Comparison of ENCODE assay signal across 13 mouse cellular contexts in genomic region chr4:124893769-124894168, GRCm38 (mm10). TPM values are rescaled to one million over a fixed set of nuclear protein-coding genes. Genes with fewer than 3 reads are reported as not detected.
DNase-seq lines count a peak whose midpoint lies in the region; ATAC-seq and TF ChIP-seq lines count a peak whose summit lies in the region.
"Had no signal": no experiment of that assay in that cellular context is flagged by ENCODE, and none has a peak within 500 bp of the region (broad histone marks: within the 10 kb centered on the region; RNA-seq: fewer than 3 reads in every experiment).

No protein-coding gene starts in this region.

- WGBS in forebrain, embryonic 11.5 days, result 30% methylated on average over 6 of the region's 6 CpGs
- WGBS in forebrain, embryonic 16.5 days, result 26% methylated on average over 6 of the region's 6 CpGs
- WGBS in hindbrain, embryonic 16.5 days, result 26% methylated on average over 6 of the region's 6 CpGs
- WGBS in neural tube, embryonic 14.5 days, result 27% methylated on average over 6 of the region's 6 CpGs

- ATAC-seq in forebrain, embryonic 11.5 days (replicated peaks; ENCODE audit: low FRiP score), result no peak
- no peak for ATAC-seq in forebrain, embryonic 16.5 days
- ATAC-seq in hindbrain, embryonic 16.5 days, result peak; percentile 5; the same call in 1 of the 2 replicates
- ATAC-seq in neural tube, embryonic 14.5 days (ENCODE audit: low read depth), result 0 out of 2 replicates have a peak, but pooled peaks have one; percentile 29
- no peak for ATAC-seq in erythroblast, adult 5-6 weeks (replicated peaks; ENCODE audit: low FRiP score, poor library complexity, severe bottlenecking)

- H3K36me3 ChIP-seq in forebrain, embryonic 11.5 days (ENCODE audit: control insufficient read depth, insufficient read depth, low read length), result no peaks in the 10 kb centered on the region
- H3K36me3 ChIP-seq in forebrain, embryonic 16.5 days (ENCODE audit: control insufficient read depth, insufficient read depth), result no peaks in the 10 kb centered on the region
- no peaks in the 10 kb centered on the region for H3K36me3 ChIP-seq in hindbrain, embryonic 16.5 days (ENCODE audit: control insufficient read depth, insufficient read depth, low read length)
- no peaks in the 10 kb centered on the region for H3K36me3 ChIP-seq in neural tube, embryonic 14.5 days (ENCODE audit: control insufficient read depth, insufficient read depth, low read length)

- DNase-seq in forebrain, embryonic 11.5 days (ENCODE audit: low spot score), result peak; percentile 48
- no peak for DNase-seq in kidney, postnatal 25 days
- DNase-seq: heart, adult 11 months had no signal

- H3K9ac ChIP-seq in forebrain, embryonic 11.5 days (ENCODE audit: low read length), result no peak overlapping the region
- H3K9ac ChIP-seq in forebrain, embryonic 16.5 days (replicated peaks; ENCODE audit: low read depth, low read length), result no peak overlapping the region
- peak overlapping the region; percentile 73 for H3K9ac ChIP-seq in hindbrain, embryonic 16.5 days (ENCODE audit: low read depth, low read length)
- H3K9ac ChIP-seq in neural tube, embryonic 14.5 days (replicated peaks; ENCODE audit: low read depth, low read length), result 0 out of 2 replicates have a peak overlapping the region, but pooled peaks have one; percentile 60

- no peaks in the 10 kb centered on the region for H3K9me3 ChIP-seq in forebrain, embryonic 11.5 days (ENCODE audit: control insufficient read depth, low read length)
- H3K9me3 ChIP-seq in forebrain, embryonic 16.5 days (ENCODE audit: control insufficient read depth, low read length), result no peaks in the 10 kb centered on the region
- no peaks in the 10 kb centered on the region for H3K9me3 ChIP-seq in hindbrain, embryonic 16.5 days (ENCODE audit: control insufficient read depth, low read length)
- H3K9me3 ChIP-seq in neural tube, embryonic 14.5 days (ENCODE audit: control insufficient read depth, low read length), result no peaks in the 10 kb centered on the region

- no peak overlapping the region for H3K4me3 ChIP-seq in forebrain, embryonic 11.5 days (ENCODE audit: low read depth, low read length)
- no peak overlapping the region for H3K4me3 ChIP-seq in forebrain, embryonic 16.5 days (replicated peaks; ENCODE audit: low read length)
- H3K4me3 ChIP-seq in cortical plate, adult 2 months (ENCODE audit: insufficient read depth, low read length), result peak overlapping the region; percentile 46
- peak overlapping the region; percentile 52 for H3K4me3 ChIP-seq in hindbrain, embryonic 16.5 days (ENCODE audit: low read length)
- no peak overlapping the region for H3K4me3 ChIP-seq in neural tube, embryonic 14.5 days (ENCODE audit: low read depth, low read length)

- H3K27me3 ChIP-seq in forebrain, embryonic 11.5 days (ENCODE audit: control insufficient read depth, insufficient read depth, low read length), result peaks cover 34% of the 10 kb centered on the region
- H3K27me3 ChIP-seq in forebrain, embryonic 16.5 days (replicated peaks; ENCODE audit: control insufficient read depth, insufficient read depth, low read length), result peaks cover 35% of the 10 kb centered on the region
- peaks cover 13% of the 10 kb centered on the region for H3K27me3 ChIP-seq in hindbrain, embryonic 16.5 days (replicated peaks; ENCODE audit: control insufficient read depth, insufficient read depth, low read length)
- H3K27me3 ChIP-seq in neural tube, embryonic 14.5 days (ENCODE audit: control insufficient read depth, insufficient read depth, low read length), result 0 out of 2 replicates have a peak, but pooled peaks cover 2% of the 10 kb centered on the region

- H3K27ac ChIP-seq in forebrain, embryonic 11.5 days (ENCODE audit: low read depth, low read length), result no peak overlapping the region
- H3K27ac ChIP-seq in forebrain, embryonic 16.5 days (ENCODE audit: low read length), result no peak overlapping the region
- H3K27ac ChIP-seq in cortical plate, adult 2 months (ENCODE audit: insufficient read depth, low read length), result peak overlapping the region; percentile 55
- H3K27ac ChIP-seq in hindbrain, embryonic 16.5 days (ENCODE audit: low read depth, low read length), result no peak overlapping the region
- H3K27ac ChIP-seq in neural tube, embryonic 14.5 days (ENCODE audit: low read depth, low read length), result no peak overlapping the region

- TF ChIP-seq CTCF in cortical plate, adult 2 months (IDR thresholded peaks at IDR 0.05; ENCODE audit: extremely low read depth, insufficient read depth, low read length), result no peak

- H3K4me2 ChIP-seq in forebrain, embryonic 11.5 days (ENCODE audit: low read depth, low read length, severe bottlenecking), result no peak overlapping the region
- no peak overlapping the region for H3K4me2 ChIP-seq in forebrain, embryonic 16.5 days (ENCODE audit: low read length)
- peak overlapping the region; percentile 85 for H3K4me2 ChIP-seq in hindbrain, embryonic 16.5 days (ENCODE audit: low read length)
- H3K4me2 ChIP-seq in neural tube, embryonic 14.5 days (ENCODE audit: low read depth, low read length), result peak overlapping the region; percentile 59; the same call in 1 of the 2 replicates

- peaks cover 10% of the 10 kb centered on the region for H3K4me1 ChIP-seq in forebrain, embryonic 11.5 days (replicated peaks; ENCODE audit: control insufficient read depth, insufficient read depth, low read length)
- H3K4me1 ChIP-seq in forebrain, embryonic 16.5 days (replicated peaks; ENCODE audit: control insufficient read depth, insufficient read depth, low read length), result peaks cover 10% of the 10 kb centered on the region
- peaks cover 9% of the 10 kb centered on the region for H3K4me1 ChIP-seq in cortical plate, adult 2 months (ENCODE audit: control insufficient read depth, insufficient read depth, low read length)
- peaks cover 9% of the 10 kb centered on the region for H3K4me1 ChIP-seq in hindbrain, embryonic 16.5 days (ENCODE audit: control insufficient read depth, insufficient read depth, low read depth, low read length)
- H3K4me1 ChIP-seq in neural tube, embryonic 14.5 days (ENCODE audit: control insufficient read depth, insufficient read depth, low read length), result no peaks in the 10 kb centered on the region; the same call in 1 of the 2 replicates

- TF ChIP-seq POLR2A in cortical plate, adult 2 months (IDR thresholded peaks at IDR 0.05; ENCODE audit: extremely low read depth, insufficient read depth, low read length), result no peak

RNA-seq across cellular contexts. Expression of gene Epha10, which starts 13.1 kb away (rescaled TPM):
- 1.5 and 1.6 TPM in 2 replicates for polyA plus RNA-seq in forebrain, embryonic 11.5 days (2014; fragmentation: Nextera tagmentation; extraction: Ambion mirVana)
- polyA plus RNA-seq in forebrain, embryonic 16.5 days (2015; fragmentation: Nextera tagmentation; extraction: Ambion mirVana), result 1.2 and 2.7 TPM in 2 replicates
- polyA plus RNA-seq in cortical plate, adult 2 months (2012; rRNA removed), result 56.6 and 58.0 TPM in 2 replicates
- 10.9 and 12.3 TPM in 2 replicates for polyA plus RNA-seq in hindbrain, embryonic 16.5 days (2015; fragmentation: Nextera tagmentation; extraction: Ambion mirVana)
- polyA plus RNA-seq in neural tube, embryonic 14.5 days (2014; fragmentation: Nextera tagmentation; extraction: Ambion mirVana), result 7.4 and 9.3 TPM in 2 replicates
- not detected in 2 replicates for total RNA-seq in erythroblast, adult 5-6 weeks (2015; ENCODE audit: low replicate concordance)
- not detected in 2 replicates for total RNA-seq in erythroblast, adult 5-6 weeks (2017; ENCODE audit: low replicate concordance)
- total RNA-seq: liver, adult 2 months; megakaryocyte-erythroid progenitor cell, adult 5-6 weeks had no signal
- polyA plus RNA-seq: heart, postnatal 0 days; liver, adult 2 months; lung, embryonic 16.5 days; thymus, postnatal 0 days had no signal

RNA-seq across cellular contexts. Expression of gene Maneal, which starts 31.8 kb away (rescaled TPM):
- polyA plus RNA-seq in forebrain, embryonic 11.5 days (2014; fragmentation: Nextera tagmentation; extraction: Ambion mirVana), result 7.3 and 10.3 TPM in 2 replicates
- 8.3 and 11.0 TPM in 2 replicates for polyA plus RNA-seq in forebrain, embryonic 16.5 days (2015; fragmentation: Nextera tagmentation; extraction: Ambion mirVana)
- polyA plus RNA-seq in cortical plate, adult 2 months (2012; rRNA removed), result 52.7 and 53.7 TPM in 2 replicates
- 10.5 and 10.6 TPM in 2 replicates for polyA plus RNA-seq in hindbrain, embryonic 16.5 days (2015; fragmentation: Nextera tagmentation; extraction: Ambion mirVana)
- polyA plus RNA-seq in neural tube, embryonic 14.5 days (2014; fragmentation: Nextera tagmentation; extraction: Ambion mirVana), result 16.5 and 19.0 TPM in 2 replicates
- total RNA-seq in erythroblast, adult 5-6 weeks (2015; ENCODE audit: low replicate concordance), result not detected in 2 replicates
- not detected in 2 replicates for total RNA-seq in erythroblast, adult 5-6 weeks (2017; ENCODE audit: low replicate concordance)
- total RNA-seq: megakaryocyte-erythroid progenitor cell, adult 5-6 weeks had no signal
- polyA plus RNA-seq: liver, adult 2 months had no signal

RNA-seq across cellular contexts. Expression of gene 1110065P20Rik, which starts 42.8 kb away (rescaled TPM):
- 49.5 and 51.7 TPM in 2 replicates for polyA plus RNA-seq in forebrain, embryonic 11.5 days (2014; fragmentation: Nextera tagmentation; extraction: Ambion mirVana)
- 65.1 and 75.2 TPM in 2 replicates for polyA plus RNA-seq in forebrain, embryonic 16.5 days (2015; fragmentation: Nextera tagmentation; extraction: Ambion mirVana)
- 95.8 and 103 TPM in 2 replicates for polyA plus RNA-seq in cortical plate, adult 2 months (2012; rRNA removed)
- polyA plus RNA-seq in hindbrain, embryonic 16.5 days (2015; fragmentation: Nextera tagmentation; extraction: Ambion mirVana), result 92.7 and 102 TPM in 2 replicates
- 86.5 and 104 TPM in 2 replicates for polyA plus RNA-seq in neural tube, embryonic 14.5 days (2014; fragmentation: Nextera tagmentation; extraction: Ambion mirVana)
- total RNA-seq in erythroblast, adult 5-6 weeks (2015; ENCODE audit: low replicate concordance), result 5.8 TPM in 1 of 2 replicates, not detected in the other
- 0.70 and 3.3 TPM in 2 replicates for total RNA-seq in erythroblast, adult 5-6 weeks (2017; ENCODE audit: low replicate concordance)

RNA-seq across cellular contexts. Expression of gene 9930104L06Rik, which starts 43.1 kb away (rescaled TPM):
- 5.9 and 6.1 TPM in 2 replicates for polyA plus RNA-seq in forebrain, embryonic 11.5 days (2014; fragmentation: Nextera tagmentation; extraction: Ambion mirVana)
- 17.1 and 17.2 TPM in 2 replicates for polyA plus RNA-seq in forebrain, embryonic 16.5 days (2015; fragmentation: Nextera tagmentation; extraction: Ambion mirVana)
- 17.5 and 19.6 TPM in 2 replicates for polyA plus RNA-seq in cortical plate, adult 2 months (2012; rRNA removed)
- polyA plus RNA-seq in hindbrain, embryonic 16.5 days (2015; fragmentation: Nextera tagmentation; extraction: Ambion mirVana), result 13.2 and 16.5 TPM in 2 replicates
- 6.0 and 6.7 TPM in 2 replicates for polyA plus RNA-seq in neural tube, embryonic 14.5 days (2014; fragmentation: Nextera tagmentation; extraction: Ambion mirVana)
- 0.38 and 0.84 TPM in 2 replicates for total RNA-seq in erythroblast, adult 5-6 weeks (2015; ENCODE audit: low replicate concordance)
- 3.2 and 6.1 TPM in 2 replicates for total RNA-seq in erythroblast, adult 5-6 weeks (2017; ENCODE audit: low replicate concordance)

RNA-seq across cellular contexts. Expression of gene Yrdc, which starts 43.3 kb away (rescaled TPM):
- 45.0 and 50.9 TPM in 2 replicates for polyA plus RNA-seq in forebrain, embryonic 11.5 days (2014; fragmentation: Nextera tagmentation; extraction: Ambion mirVana)
- 50.3 and 51.2 TPM in 2 replicates for polyA plus RNA-seq in forebrain, embryonic 16.5 days (2015; fragmentation: Nextera tagmentation; extraction: Ambion mirVana)
- polyA plus RNA-seq in cortical plate, adult 2 months (2012; rRNA removed), result 41.5 and 42.0 TPM in 2 replicates
- 42.6 and 43.0 TPM in 2 replicates for polyA plus RNA-seq in hindbrain, embryonic 16.5 days (2015; fragmentation: Nextera tagmentation; extraction: Ambion mirVana)
- polyA plus RNA-seq in neural tube, embryonic 14.5 days (2014; fragmentation: Nextera tagmentation; extraction: Ambion mirVana), result 48.8 and 51.4 TPM in 2 replicates
- total RNA-seq in erythroblast, adult 5-6 weeks (2015; ENCODE audit: low replicate concordance), result 8.2 and 14.0 TPM in 2 replicates
- 1.2 and 1.5 TPM in 2 replicates for total RNA-seq in erythroblast, adult 5-6 weeks (2017; ENCODE audit: low replicate concordance)

Comparison
In these comparisons a context has a peak if more than half of its experiments do, and no peak if none do; other contexts are left out.
1. ATAC-seq: peak in hindbrain, embryonic 16.5 days (single experiment) and neural tube, embryonic 14.5 days (single experiment); none in forebrain, embryonic 11.5 days (single experiment), forebrain, embryonic 16.5 days (single experiment) and erythroblast, adult 5-6 weeks (single experiment).
2. H3K4me2 ChIP-seq: peak in hindbrain, embryonic 16.5 days (single experiment) and neural tube, embryonic 14.5 days (single experiment); none in forebrain, embryonic 11.5 days (single experiment) and forebrain, embryonic 16.5 days (single experiment).
3. H3K4me3 ChIP-seq: peak in cortical plate, adult 2 months (single experiment) and hindbrain, embryonic 16.5 days (single experiment); none in forebrain, embryonic 11.5 days (single experiment), forebrain, embryonic 16.5 days (single experiment) and neural tube, embryonic 14.5 days (single experiment).
4. H3K9ac ChIP-seq: peak in hindbrain, embryonic 16.5 days (single experiment) and neural tube, embryonic 14.5 days (single experiment); none in forebrain, embryonic 11.5 days (single experiment) and forebrain, embryonic 16.5 days (single experiment).